Mouse (Mus musculus): ENCODE results near the gene Mpc1. TPM values are rescaled to one million over a fixed set of nuclear protein-coding genes. Genes with fewer than 3 reads are reported as not detected.

Mpc1 gene
- polyA plus RNA-seq, 1 experiment from 2014 or later = 168 TPM

DNA sequence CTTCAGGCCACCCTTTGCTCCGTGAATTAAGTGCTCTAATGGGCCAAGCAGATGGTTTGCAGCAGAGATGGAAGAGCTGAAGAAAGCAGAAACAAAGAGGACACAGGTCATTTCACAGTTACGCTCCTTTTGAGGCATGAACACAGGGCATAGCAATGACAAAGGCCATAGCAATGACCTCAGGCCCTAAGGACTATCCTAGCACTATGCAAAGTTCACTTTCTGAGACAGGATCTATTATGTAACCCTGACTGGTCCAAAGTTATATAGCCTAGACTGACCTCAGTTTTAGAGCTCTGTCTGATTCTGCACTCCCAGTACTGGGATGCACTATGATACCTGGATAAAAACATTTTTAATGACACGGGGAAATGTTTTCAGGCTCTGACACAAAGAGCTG is 4.3 kb upstream of the Mpc1 start:
- POLR2A ChIA-PET = no interaction called here
- ATAC-seq (no peak), DNase-seq (ENCODE audit: low read depth, low spot score) (no peak)
- in situ Hi-C loops (cut with MboI; ENCODE audit: low pct_unique_long_range_greater_than_20kb) = loop anchor here (5.0 kb wide), 1 partner anchor 34 kb away; the partner anchor contains the start of gene Sft2d1
- H3K27me3 ChIP-seq = no peaks in the 10 kb centered on the region
- CTCF ChIA-PET = no interaction called here
- no peak for TF ChIP-seq CTCF (IDR thresholded peaks at IDR 0.05)

DNA sequence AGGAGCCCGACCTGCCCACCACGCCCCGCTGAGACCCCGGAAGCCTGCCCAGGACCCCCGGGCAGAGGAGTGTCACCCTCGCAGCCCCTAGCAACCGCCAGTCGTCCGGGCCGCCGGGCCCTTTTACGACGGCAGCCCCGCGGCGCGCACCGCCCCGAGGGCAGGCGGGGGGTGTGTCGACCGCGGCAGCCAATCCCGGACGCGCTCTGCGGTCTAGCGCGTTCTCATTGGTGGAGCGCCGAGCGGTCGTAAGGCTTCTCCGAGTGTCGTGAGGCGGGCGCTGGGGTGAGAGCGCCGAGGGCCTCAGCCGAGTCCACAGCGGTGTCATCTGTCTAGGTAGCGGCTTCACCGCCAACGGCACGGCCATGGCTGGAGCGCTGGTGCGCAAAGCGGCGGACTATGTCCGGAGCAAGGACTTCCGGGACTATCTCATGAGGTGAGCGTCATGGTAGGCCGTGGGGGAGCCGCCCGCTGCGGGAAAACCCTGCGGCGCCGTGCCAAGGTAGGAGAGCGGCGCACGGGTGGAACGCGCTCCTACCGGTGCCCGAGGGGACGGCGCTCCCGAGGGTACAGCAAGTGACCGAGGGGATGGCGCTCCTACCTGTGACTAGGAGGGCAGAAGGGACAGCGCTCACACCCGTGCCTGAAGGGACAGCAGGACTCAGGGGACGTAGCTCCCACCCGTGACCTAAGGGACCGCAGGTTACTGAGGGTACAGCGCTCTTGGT is 986 bp downstream of the Mpc1 start:
- peak; percentile 70 for DNase-seq (ENCODE audit: low read depth, low spot score)
- POLR2A ChIA-PET = interaction anchor here (1.3 kb wide), 1 partner anchor 25 kb away, joined by 4 read pairs; no protein-coding TSS in a partner anchor
- peak; percentile 95 for ATAC-seq
- no peak for TF ChIP-seq CTCF (IDR thresholded peaks at IDR 0.05)
- CTCF ChIA-PET = no interaction called here
- in situ Hi-C loops (cut with MboI; ENCODE audit: low pct_unique_long_range_greater_than_20kb) = no loop called here
- no peaks in the 10 kb centered on the region for H3K27me3 ChIP-seq

- POLR2A ChIA-PET = interaction anchor here (1.3 kb wide), 1 partner anchor 25 kb away, joined by 4 read pairs; no protein-coding TSS in a partner anchor
- CTCF ChIA-PET = no interaction called here
- DNase-seq (ENCODE audit: low read depth, low spot score) (no peak), ATAC-seq (peak; percentile 3)
- no peak for TF ChIP-seq CTCF (IDR thresholded peaks at IDR 0.05)
- in situ Hi-C loops (cut with MboI; ENCODE audit: low pct_unique_long_range_greater_than_20kb) = no loop called here
- no peaks in the 10 kb centered on the region for H3K27me3 ChIP-seq
Measured at GRCm38 (mm10) chr17:8284254-8284661, 1.6 kb downstream of the Mpc1 start.

- ChIA-PET CTCF (no interaction called here), POLR2A (interaction anchor here (1.3 kb wide), 1 partner anchor 26 kb away, joined by 4 read pairs; no protein-coding TSS in a partner anchor)
- in situ Hi-C loops (cut with MboI; ENCODE audit: low pct_unique_long_range_greater_than_20kb) = no loop called here
- no peaks in the 10 kb centered on the region for H3K27me3 ChIP-seq
- DNase-seq (ENCODE audit: low read depth, low spot score) (no peak), ATAC-seq (no peak)
- no peak for TF ChIP-seq CTCF (IDR thresholded peaks at IDR 0.05)
Measured at GRCm38 (mm10) chr17:8285056-8285455, 2.4 kb downstream of the Mpc1 start.

DNA sequence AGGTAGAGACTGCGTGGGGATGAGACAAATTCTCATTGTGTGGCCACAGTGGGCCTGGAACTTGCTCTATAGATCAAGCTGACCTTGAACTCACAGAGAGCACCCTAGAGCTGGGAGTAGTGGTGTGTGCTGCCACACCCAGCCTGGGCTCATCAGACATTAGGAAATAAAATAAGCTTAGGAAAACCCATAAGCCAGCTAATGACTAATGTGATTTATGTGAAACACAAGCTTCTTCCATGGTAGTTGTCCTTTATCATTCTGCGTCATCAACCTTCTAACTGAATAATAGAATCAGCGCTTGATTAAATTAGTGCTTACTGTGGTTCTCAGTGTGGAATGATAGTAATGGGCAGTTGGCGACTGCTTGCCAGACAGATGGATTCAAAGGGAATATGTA is 4.3 kb downstream of the Mpc1 start:
- DNase-seq (ENCODE audit: low read depth, low spot score) (no peak), ATAC-seq (no peak)
- H3K27me3 ChIP-seq = no peaks in the 10 kb centered on the region
- CTCF ChIA-PET = interaction anchor here (1.0 to 1.5 kb wide), 3 partner anchors 21 to 89 kb away, joined by 3 to 4 read pairs (median 4); no protein-coding TSS in a partner anchor
- in situ Hi-C loops (cut with MboI; ENCODE audit: low pct_unique_long_range_greater_than_20kb) = no loop called here
- POLR2A ChIA-PET = no interaction called here
- TF ChIP-seq CTCF (IDR thresholded peaks at IDR 0.05) = no peak

DNA sequence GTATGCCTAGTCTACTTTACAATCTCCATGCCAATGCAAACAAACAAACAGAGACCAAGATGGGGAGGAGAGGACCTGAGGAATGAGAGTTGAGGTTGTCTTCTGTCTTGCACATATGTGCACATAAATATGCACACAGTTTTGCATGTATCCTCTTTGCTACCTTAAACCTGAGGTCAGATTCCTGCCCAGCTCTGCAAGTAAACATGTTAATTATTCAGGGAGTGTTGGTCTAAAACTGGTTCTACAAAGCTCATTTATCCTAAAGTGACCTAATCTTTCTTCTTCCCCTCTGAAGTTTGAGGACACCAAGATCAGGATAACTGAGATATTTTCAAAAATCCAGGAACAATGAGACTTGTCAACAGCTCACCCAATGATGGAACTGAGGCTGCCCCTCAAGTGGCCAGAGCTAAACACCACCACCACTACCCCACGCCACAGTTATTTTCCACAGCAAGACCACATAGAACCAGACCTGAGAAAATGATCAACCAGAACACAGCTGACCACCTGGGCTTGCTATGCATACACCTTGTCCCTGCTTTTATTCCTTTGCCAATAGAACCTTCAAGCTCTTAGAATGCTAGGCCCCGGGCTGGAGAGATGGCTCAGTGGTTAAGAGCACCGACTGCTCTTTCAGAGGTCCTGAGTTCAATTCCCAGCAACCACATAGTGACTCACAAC is 7.4 kb downstream of the Mpc1 start:
- no peaks in the 10 kb centered on the region for H3K27me3 ChIP-seq
- no peak for DNase-seq (ENCODE audit: low read depth, low spot score)
- in situ Hi-C loops (cut with MboI; ENCODE audit: low pct_unique_long_range_greater_than_20kb) = no loop called here
- ChIA-PET CTCF (interaction anchor here (1.2 kb wide), 1 partner anchor 82 kb away, joined by 5 read pairs; no protein-coding TSS in a partner anchor), POLR2A (no interaction called here)
- TF ChIP-seq CTCF (IDR thresholded peaks at IDR 0.05) = no peak
- no peak for ATAC-seq

- DNase-seq (ENCODE audit: low read depth, low spot score) (no peak), ATAC-seq (no peak)
- TF ChIP-seq CTCF (IDR thresholded peaks at IDR 0.05) = no peak
- in situ Hi-C loops (cut with MboI; ENCODE audit: low pct_unique_long_range_greater_than_20kb) = no loop called here
- ChIA-PET POLR2A (no interaction called here), CTCF (no interaction called here)
- no peaks in the 10 kb centered on the region for H3K27me3 ChIP-seq
Measured at GRCm38 (mm10) chr17:8290736-8291135, 8.0 kb downstream of the Mpc1 start.

GRCm38 (mm10) chr17:8295825-8296224 is 13.1 kb downstream of the Mpc1 start:
- POLR2A ChIA-PET = no interaction called here
- TF ChIP-seq CTCF (IDR thresholded peaks at IDR 0.05) = peak; percentile 43
- no peak for ATAC-seq
- no peak for DNase-seq (ENCODE audit: low read depth, low spot score)
- in situ Hi-C loops (cut with MboI; ENCODE audit: low pct_unique_long_range_greater_than_20kb) = no loop called here
- no peaks in the 10 kb centered on the region for H3K27me3 ChIP-seq
- CTCF ChIA-PET = no interaction called here

DNA sequence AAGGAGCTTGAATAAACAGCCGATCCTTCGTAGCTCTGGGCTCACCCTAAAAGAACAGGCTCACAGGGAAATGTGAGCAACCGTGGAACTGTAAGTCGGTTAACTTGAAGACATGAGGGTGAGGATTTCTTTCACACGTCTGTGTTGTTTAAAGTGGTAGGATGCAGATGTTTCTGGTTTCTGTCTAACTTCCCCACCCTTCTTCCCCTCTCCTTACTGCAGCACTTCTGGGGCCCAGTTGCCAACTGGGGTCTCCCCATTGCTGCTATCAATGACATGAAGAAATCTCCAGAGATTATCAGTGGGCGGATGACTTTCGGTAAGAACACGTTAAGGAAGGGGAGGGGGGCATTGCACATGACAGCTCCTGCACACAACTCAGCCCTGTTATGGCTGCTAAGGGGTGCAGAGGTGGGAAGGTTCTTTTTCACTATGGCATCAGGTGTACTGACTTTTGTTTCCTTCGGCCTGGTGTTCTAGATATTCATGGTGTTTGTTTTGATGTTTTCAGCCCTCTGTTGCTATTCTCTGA is 13.7 kb downstream of the Mpc1 start:
- in situ Hi-C loops (cut with MboI; ENCODE audit: low pct_unique_long_range_greater_than_20kb) = no loop called here
- no peaks in the 10 kb centered on the region for H3K27me3 ChIP-seq
- no peak for TF ChIP-seq CTCF (IDR thresholded peaks at IDR 0.05)
- ChIA-PET CTCF (no interaction called here), POLR2A (interaction anchor here (0.5 kb wide), 1 partner anchor 80 kb away, joined by 3 read pairs; no protein-coding TSS in a partner anchor)
- DNase-seq (ENCODE audit: low read depth, low spot score) = no peak
- ATAC-seq = no peak

DNA sequence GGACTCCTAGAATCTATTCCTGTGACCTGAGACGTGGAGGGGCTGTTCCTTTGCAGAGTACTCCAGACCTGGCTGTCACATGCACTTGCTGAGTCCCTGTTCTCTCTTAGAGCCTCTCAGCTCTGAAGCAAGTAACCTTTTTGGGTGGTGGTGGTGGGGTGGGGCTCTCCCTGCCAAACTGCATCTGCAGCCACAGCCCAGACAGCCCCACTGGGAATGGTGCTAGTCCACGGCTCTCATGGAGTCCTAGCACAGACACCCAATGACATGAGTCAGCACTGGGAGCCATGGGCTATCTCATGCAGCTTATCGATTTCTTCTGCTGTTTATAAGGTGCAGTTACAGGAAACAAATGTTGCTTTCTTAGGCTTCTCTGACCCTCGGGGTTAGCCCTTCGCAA is 15.0 kb downstream of the Mpc1 start:
- CTCF ChIA-PET = no interaction called here
- ATAC-seq (no peak), DNase-seq (ENCODE audit: low read depth, low spot score) (no peak)
- no peaks in the 10 kb centered on the region for H3K27me3 ChIP-seq
- in situ Hi-C loops (cut with MboI; ENCODE audit: low pct_unique_long_range_greater_than_20kb) = no loop called here
- POLR2A ChIA-PET = no interaction called here
- TF ChIP-seq CTCF (IDR thresholded peaks at IDR 0.05) = no peak

GRCm38 (mm10) chr17:8298281-8298680 is 15.6 kb downstream of the Mpc1 start:
- TF ChIP-seq CTCF (IDR thresholded peaks at IDR 0.05) = no peak
- POLR2A ChIA-PET = no interaction called here
- CTCF ChIA-PET = interaction anchor here (0.7 kb wide), 1 partner anchor 18 kb away, joined by 3 read pairs; no protein-coding TSS in a partner anchor
- in situ Hi-C loops (cut with MboI; ENCODE audit: low pct_unique_long_range_greater_than_20kb) = no loop called here
- ATAC-seq (no peak), DNase-seq (ENCODE audit: low read depth, low spot score) (no peak)
- no peaks in the 10 kb centered on the region for H3K27me3 ChIP-seq
